14 mouse cellular contexts compared by ENCODE assay signal in the genomic region with DNA sequence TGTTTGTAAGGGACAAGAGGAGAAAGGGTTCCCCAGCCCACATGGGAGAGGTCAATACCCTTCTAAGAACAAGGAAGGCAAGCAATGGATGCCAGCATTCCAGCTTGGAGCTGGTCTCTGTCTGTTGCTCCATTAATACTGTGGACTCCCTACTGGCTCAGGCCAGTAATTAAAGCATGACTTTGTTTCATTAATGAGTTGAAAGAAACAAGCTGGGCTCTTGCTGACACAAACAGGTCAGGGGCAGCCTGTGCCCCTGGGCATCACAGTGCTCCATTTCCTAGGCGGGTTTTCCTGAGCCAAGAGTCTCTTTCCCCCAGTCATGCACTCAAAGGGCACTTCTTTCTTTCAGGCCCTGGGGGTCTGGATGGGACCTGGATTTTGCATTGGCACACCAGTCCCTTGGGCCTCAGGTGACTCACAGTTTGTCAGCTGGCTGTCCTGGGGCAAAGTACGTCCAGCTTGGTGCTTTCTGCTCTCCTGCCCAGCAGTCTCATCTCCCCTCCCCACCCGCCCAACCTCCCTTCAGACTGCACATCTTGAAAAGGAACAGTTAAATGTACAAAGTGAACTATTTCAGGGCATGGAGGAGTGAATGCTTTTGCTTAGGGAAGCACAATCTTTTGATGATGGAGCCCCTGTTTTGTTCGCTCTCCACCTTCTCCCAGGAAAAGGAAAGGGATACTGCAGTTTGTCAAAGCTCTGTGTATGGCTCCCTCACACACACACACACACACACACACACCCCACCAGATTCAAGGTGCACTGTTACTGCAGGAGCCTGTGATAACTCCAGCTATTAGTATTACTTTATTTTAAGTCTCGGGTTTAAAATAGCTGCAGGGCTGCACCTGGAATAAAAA.
A peak's percentile ranks its signal among the peaks of the same experiment; 100 is the strongest.
DNase-seq lines count a peak whose midpoint lies in the region; ATAC-seq lines count a peak whose summit lies in the region.
"Had no signal": no experiment of that assay in that cellular context is flagged by ENCODE, and none has a peak within 500 bp of the region (broad histone marks: within the 10 kb centered on the region; RNA-seq: fewer than 3 reads in every experiment).

No protein-coding gene starts in this region.

- H3K9ac ChIP-seq in hindbrain, embryonic 13.5 days = no peak overlapping the region
- no peak overlapping the region for H3K9ac ChIP-seq in hindbrain, embryonic 14.5 days
- H3K9ac ChIP-seq: liver, embryonic 14.5 days had no signal

- no peak for ATAC-seq in hindbrain, embryonic 13.5 days (ENCODE audit: low FRiP score)
- no peak for ATAC-seq in hindbrain, embryonic 14.5 days (ENCODE audit: low FRiP score)

- no peak for DNase-seq in hindbrain, embryonic 10.5 days (ENCODE audit: low spot score)
- DNase-seq in NIH3T3 (ENCODE audit: low read depth) = peak; percentile 9
- DNase-seq in hindbrain, embryonic 14.5 days (ENCODE audit: low spot score) = no peak
- peak; percentile 53 to 54 for DNase-seq in kidney, postnatal 36 days
- no peak for DNase-seq in right cerebral cortex, postnatal 14 days
- no peak for DNase-seq in thymus, postnatal 14 days
- DNase-seq: adrenal gland, postnatal 25 days; gastrocnemius, adult 2 months; layer of hippocampus, adult 9-11 months; lung, postnatal 36 days; spleen, adult 18-20 months had no signal

- peak overlapping the region; percentile 12; the same call in 1 of the 2 replicates for H3K27ac ChIP-seq in hindbrain, embryonic 13.5 days
- no peak overlapping the region for H3K27ac ChIP-seq in hindbrain, embryonic 10.5 days
- peak overlapping the region; percentile 26; the same call in 1 of the 2 replicates for H3K27ac ChIP-seq in hindbrain, embryonic 14.5 days
- H3K27ac ChIP-seq: gastrocnemius, adult 2 months; liver, embryonic 14.5 days had no signal

- H3K4me2 ChIP-seq in hindbrain, embryonic 13.5 days = no peak overlapping the region
- no peak overlapping the region for H3K4me2 ChIP-seq in hindbrain, embryonic 14.5 days (replicated peaks)
- H3K4me2 ChIP-seq: heart, embryonic 11.5 days had no signal

- H3K4me3 ChIP-seq in hindbrain, embryonic 13.5 days = no peak overlapping the region
- H3K4me3 ChIP-seq in hindbrain, embryonic 10.5 days = no peak overlapping the region
- H3K4me3 ChIP-seq in hindbrain, embryonic 14.5 days (replicated peaks; ENCODE audit: low read length) = no peak overlapping the region
- H3K4me3 ChIP-seq: gastrocnemius, adult 2 months had no signal

- H3K9me3 ChIP-seq in hindbrain, embryonic 13.5 days = no peaks in the 10 kb centered on the region
- H3K9me3 ChIP-seq in hindbrain, embryonic 10.5 days = no peaks in the 10 kb centered on the region
- no peaks in the 10 kb centered on the region for H3K9me3 ChIP-seq in hindbrain, embryonic 14.5 days (ENCODE audit: control insufficient read depth, low read length)

- H3K36me3 ChIP-seq in hindbrain, embryonic 13.5 days = no peaks in the 10 kb centered on the region
- no peaks in the 10 kb centered on the region for H3K36me3 ChIP-seq in hindbrain, embryonic 10.5 days
- no peaks in the 10 kb centered on the region for H3K36me3 ChIP-seq in hindbrain, embryonic 14.5 days (replicated peaks; ENCODE audit: control insufficient read depth, insufficient read depth)

- 56% methylated on average over 5 of the region's 5 CpGs for WGBS in hindbrain, embryonic 13.5 days
- 76% methylated on average over 5 of the region's 5 CpGs for WGBS in hindbrain, embryonic 10.5 days
- 65% methylated on average over 5 of the region's 5 CpGs for WGBS in hindbrain, embryonic 14.5 days

- H3K27me3 ChIP-seq in hindbrain, embryonic 13.5 days = no peaks in the 10 kb centered on the region
- no peaks in the 10 kb centered on the region for H3K27me3 ChIP-seq in hindbrain, embryonic 10.5 days (ENCODE audit: insufficient read depth, poor library complexity, severe bottlenecking)
- no peaks in the 10 kb centered on the region for H3K27me3 ChIP-seq in hindbrain, embryonic 14.5 days (ENCODE audit: control insufficient read depth, insufficient read depth, low read length)

- peaks cover 16% of the 10 kb centered on the region for H3K4me1 ChIP-seq in hindbrain, embryonic 13.5 days (replicated peaks)
- H3K4me1 ChIP-seq in hindbrain, embryonic 10.5 days (replicated peaks) = peaks cover 6% of the 10 kb centered on the region; the same call in 1 of the 2 replicates
- peaks cover 10% of the 10 kb centered on the region; the same call in 1 of the 2 replicates for H3K4me1 ChIP-seq in hindbrain, embryonic 14.5 days (replicated peaks; ENCODE audit: control insufficient read depth, insufficient read depth, low read length)

Comparison
In these comparisons a context has a peak if more than half of its experiments do, and no peak if none do; other contexts are left out.
1. DNase-seq: peak in NIH3T3 (single experiment) and kidney, postnatal 36 days (2 of 2); none in hindbrain, embryonic 10.5 days (single experiment), hindbrain, embryonic 14.5 days (single experiment), right cerebral cortex, postnatal 14 days (single experiment) and thymus, postnatal 14 days (single experiment).